Mouse (Mus musculus) neural tube, embryonic 12.5 days (tissue): ENCODE results near the gene Stat5b. TPM values are rescaled to one million over a fixed set of nuclear protein-coding genes. Genes with fewer than 3 reads are reported as not detected.

Source experiments
- ATAC-seq: fragments of 200-750 bp; cut with Nextera tagmentation; 2 replicates; pipeline ENCODE4 v1.8.0; 2017; ENCODE audit warnings: low read depth, mild to moderate bottlenecking, moderate TSS enrichment, moderate library complexity; ENCODE audit not compliant: low FRiP score
- H3K27ac ChIP-seq: fragments of 300-500 bp; sonication (generic); 2 replicates; pipeline ENCODE4 v1.5.1; 2016
- H3K27me3 ChIP-seq: fragments of 300-500 bp; sonication (generic); replicated peaks from 2 replicates; pipeline ENCODE4 v1.6.1; 2016; ENCODE audit warnings: mild to moderate bottlenecking
- H3K36me3 ChIP-seq: fragments of 300-500 bp; sonication (generic); 2 replicates; pipeline ENCODE4 v1.6.1; 2016; ENCODE audit warnings: mild to moderate bottlenecking
- H3K4me1 ChIP-seq: fragments of 300-500 bp; sonication (generic); 2 replicates; pipeline ENCODE4 v1.6.1; 2016
- H3K4me2 ChIP-seq: fragments of 300-500 bp; sonication (generic); replicated peaks from 2 replicates; pipeline ENCODE4 v1.6.1; 2016; ENCODE audit warnings: mild to moderate bottlenecking
- H3K4me3 ChIP-seq: fragments of 300-500 bp; sonication (generic); 2 replicates; pipeline ENCODE4 v1.5.1; 2016
- H3K9ac ChIP-seq: fragments of 300-500 bp; sonication (generic); 2 replicates; pipeline ENCODE4 v1.6.1; 2016; ENCODE audit warnings: mild to moderate bottlenecking
- H3K9me3 ChIP-seq: fragments of 300-500 bp; sonication (generic); 2 replicates; pipeline ENCODE4 v1.6.1; 2016; ENCODE audit warnings: mild to moderate bottlenecking
- whole genome bisulfite sequencing: fragments of 180-500 bp; shearing (Covaris S2); methylation state at CpG from one replicate; pipeline ENCODE4 v1.1.7; 2016; 5-methylcytosine and 5-hydroxymethylcytosine counted together
- polyA plus RNA-seq: library from polyadenylated mRNA; unstranded; fragments of >200 nt; fragmentation: Nextera tagmentation; extraction: Ambion mirVana; gene quantifications from 2 replicates; pipeline ENCODE4 v1.2.1, GENCODE M21; 2016

Gene Stat5b
- polyA plus RNA-seq, 1 experiment from 2014 or later: 19.6 TPM

DNA sequence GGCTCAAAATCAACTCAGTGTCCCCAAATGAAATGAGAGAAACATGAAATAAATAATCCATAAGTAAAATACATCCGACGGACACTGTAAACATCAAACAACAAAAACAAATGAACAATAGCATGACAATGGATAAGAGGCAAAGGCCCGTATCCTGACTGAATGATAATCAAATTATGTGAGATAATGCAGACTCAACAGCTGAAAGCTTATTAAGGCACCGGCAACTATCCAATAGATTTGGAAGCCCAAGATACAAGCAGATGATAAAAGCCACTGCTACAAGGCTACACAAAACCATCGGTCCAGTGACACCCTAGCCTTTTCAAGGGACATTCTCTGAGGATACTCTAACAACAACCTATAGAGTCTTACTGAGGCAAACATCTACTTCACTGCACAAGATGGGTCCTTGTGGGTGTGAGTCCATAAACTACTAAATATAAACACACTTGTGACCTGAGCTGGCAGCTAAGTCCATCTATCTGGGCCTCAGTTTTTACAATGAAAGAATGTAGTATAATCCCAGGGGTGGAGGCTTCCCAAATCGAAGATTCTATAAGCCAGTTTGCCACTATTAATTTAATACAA lies 1.6 kb downstream of the Stat5b start:
- 77% methylated on average over 6 of the region's 6 CpGs for WGBS
- ATAC-seq: no peak
- peak overlapping the region; percentile 93; the same call in 1 of the 2 replicates for H3K9ac ChIP-seq
- H3K4me3 ChIP-seq: peak overlapping the region; percentile 92; the same call in 1 of the 2 replicates
- no peaks in the 10 kb centered on the region for H3K27me3 ChIP-seq
- peaks cover 16% of the 10 kb centered on the region for H3K4me1 ChIP-seq
- no peak overlapping the region for H3K27ac ChIP-seq
- H3K9me3 ChIP-seq: no peaks in the 10 kb centered on the region
- H3K36me3 ChIP-seq: no peaks in the 10 kb centered on the region
- H3K4me2 ChIP-seq: peak overlapping the region; percentile 91

DNA sequence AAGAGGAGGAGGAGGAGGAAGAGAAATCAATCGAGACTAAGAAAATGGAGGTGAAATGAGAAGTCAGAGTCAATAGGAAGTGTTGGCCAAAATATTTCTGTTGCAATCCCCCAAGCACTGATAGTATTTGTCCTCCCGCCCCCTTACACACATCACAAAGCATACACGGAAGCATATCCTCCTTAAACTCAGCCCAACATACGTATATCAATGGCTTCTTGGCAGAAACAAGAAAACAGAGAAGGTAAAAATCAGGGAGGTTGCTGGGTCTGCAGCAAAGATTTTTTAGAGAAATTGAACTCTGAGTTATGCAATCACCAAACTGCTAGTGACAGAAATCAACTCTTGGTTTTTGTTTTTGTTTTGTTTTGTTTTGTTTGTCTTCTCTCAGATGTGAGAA lies 2.4 kb downstream of the Stat5b start:
- H3K36me3 ChIP-seq: no peaks in the 10 kb centered on the region
- ATAC-seq: no peak
- H3K4me2 ChIP-seq: no peak overlapping the region
- H3K4me3 ChIP-seq: no peak overlapping the region
- H3K27me3 ChIP-seq: no peaks in the 10 kb centered on the region
- WGBS: 81% methylated on average over 4 of the region's 4 CpGs
- no peak overlapping the region for H3K9ac ChIP-seq
- H3K4me1 ChIP-seq: peaks cover 16% of the 10 kb centered on the region
- H3K27ac ChIP-seq: no peak overlapping the region
- H3K9me3 ChIP-seq: no peaks in the 10 kb centered on the region

DNA sequence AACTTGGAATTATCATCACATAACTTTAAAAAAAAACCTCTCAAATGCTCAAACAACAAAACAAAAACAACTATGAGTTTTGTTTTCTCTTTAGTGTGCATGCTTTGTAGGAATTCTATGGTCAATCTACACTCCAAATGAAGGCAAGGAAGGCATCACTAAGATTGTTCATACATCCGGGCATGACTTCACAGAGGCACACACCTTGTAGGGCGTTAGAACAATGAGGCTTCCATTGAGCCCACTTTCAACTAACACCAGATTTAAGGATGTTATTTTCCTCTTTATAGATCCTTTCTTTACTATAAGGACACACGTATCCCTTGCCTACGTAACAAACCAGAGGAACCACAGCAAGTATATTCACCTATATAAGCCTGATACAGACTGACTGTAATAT lies 3.0 kb downstream of the Stat5b start:
- 89% methylated on average over 4 of the region's 4 CpGs for WGBS
- no peak for ATAC-seq
- no peaks in the 10 kb centered on the region for H3K27me3 ChIP-seq

DNA sequence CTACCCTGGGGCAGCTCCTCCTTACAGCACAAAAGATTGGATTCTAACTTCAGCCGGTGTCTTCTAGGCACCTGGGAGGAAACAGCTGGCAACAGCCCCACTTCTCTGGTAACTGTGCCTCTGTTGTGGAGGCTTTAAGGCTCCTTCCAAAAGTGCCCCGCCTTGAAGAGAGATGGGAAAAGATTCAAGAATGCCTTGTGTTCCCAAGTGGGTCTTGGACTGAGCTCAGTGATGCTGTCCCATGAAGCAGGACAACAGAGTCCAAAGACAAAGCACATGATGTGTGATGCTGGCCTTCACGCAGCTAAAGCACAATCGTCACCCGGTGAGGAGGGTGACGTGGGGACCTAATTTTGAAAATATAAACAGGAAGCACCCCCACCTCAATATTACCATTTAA lies 4.7 kb downstream of the Stat5b start:
- Histone ChIP-seq H3K4me2 (no peak overlapping the region), H3K4me3 (no peak overlapping the region), H3K27ac (no peak overlapping the region), H3K4me1 (peaks cover 11% of the 10 kb centered on the region), H3K9ac (no peak overlapping the region), H3K9me3 (no peaks in the 10 kb centered on the region), H3K36me3 (no peaks in the 10 kb centered on the region), H3K27me3 (no peaks in the 10 kb centered on the region)
- 90% methylated on average over 6 of the region's 6 CpGs for WGBS
- ATAC-seq: no peak

More for the DNA sequence above, 3.0 kb downstream of the Stat5b start:
- Histone ChIP-seq H3K36me3 (no peaks in the 10 kb centered on the region), H3K4me3 (no peak overlapping the region), H3K9ac (no peak overlapping the region), H3K27ac (no peak overlapping the region), H3K4me2 (no peak overlapping the region), H3K9me3 (no peaks in the 10 kb centered on the region), H3K4me1 (peaks cover 16% of the 10 kb centered on the region)

DNA sequence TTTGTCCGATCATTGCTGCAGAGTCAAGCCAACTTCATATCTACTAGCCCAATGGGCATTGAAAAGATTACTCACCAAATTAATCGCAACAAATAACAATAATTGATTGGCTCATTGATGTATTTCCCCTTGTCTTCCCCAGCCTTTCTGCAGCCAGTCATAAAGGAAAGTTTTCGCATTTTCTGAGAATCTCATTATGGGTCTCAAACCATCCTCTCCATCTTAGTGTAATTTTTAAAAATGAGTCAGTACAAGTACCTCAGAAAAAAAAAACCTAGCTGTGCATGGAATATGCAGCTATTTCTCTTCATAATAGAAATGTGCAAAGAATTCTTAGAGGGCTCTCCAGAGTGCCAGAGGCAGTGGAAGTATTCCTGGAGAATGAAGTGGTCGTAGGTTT lies 6.4 kb downstream of the Stat5b start:
- H3K27ac ChIP-seq: no peak overlapping the region
- WGBS: 88% methylated on average over 4 of the region's 4 CpGs
- no peak for ATAC-seq
- no peak overlapping the region for H3K4me2 ChIP-seq
- no peak overlapping the region for H3K9ac ChIP-seq
- H3K36me3 ChIP-seq: no peaks in the 10 kb centered on the region
- no peaks in the 10 kb centered on the region for H3K27me3 ChIP-seq
- H3K4me1 ChIP-seq: peaks cover 4% of the 10 kb centered on the region
- H3K4me3 ChIP-seq: no peak overlapping the region
- H3K9me3 ChIP-seq: no peaks in the 10 kb centered on the region

DNA sequence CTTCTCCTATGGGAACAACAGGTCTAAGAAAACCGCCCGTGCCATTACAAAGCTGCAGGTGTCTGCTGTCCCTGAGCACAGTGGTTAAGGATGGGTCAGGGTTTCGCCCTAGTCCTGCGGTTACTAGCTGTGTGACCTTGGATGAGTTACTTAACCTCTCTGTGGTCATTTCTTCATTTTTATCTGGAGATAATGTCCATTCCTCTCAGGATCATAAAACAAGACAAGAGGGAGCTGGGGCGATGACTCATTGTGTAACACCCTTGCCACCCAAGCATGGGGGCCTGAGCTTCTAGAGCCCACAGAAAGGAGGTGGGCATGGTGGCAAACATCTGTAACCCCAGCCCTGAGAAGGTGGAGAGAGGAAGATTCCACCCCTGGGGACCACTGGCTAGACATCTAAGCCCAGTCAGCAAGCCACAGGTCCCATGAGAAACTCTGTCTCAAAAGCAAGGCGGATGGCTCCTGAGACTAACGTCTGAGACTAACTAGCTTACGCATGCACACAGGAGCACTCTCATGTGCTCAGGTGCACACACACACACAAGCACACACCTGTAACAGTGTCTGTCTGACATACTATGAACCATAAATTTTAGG lies 7.4 kb downstream of the Stat5b start:
- Histone ChIP-seq H3K9ac (no peak overlapping the region), H3K4me3 (no peak overlapping the region), H3K4me1 (no peaks in the 10 kb centered on the region), H3K27ac (no peak overlapping the region), H3K4me2 (no peak overlapping the region), H3K9me3 (no peaks in the 10 kb centered on the region), H3K36me3 (no peaks in the 10 kb centered on the region), H3K27me3 (no peaks in the 10 kb centered on the region)
- WGBS: 97% methylated on average over 8 of the region's 8 CpGs
- ATAC-seq: no peak

DNA sequence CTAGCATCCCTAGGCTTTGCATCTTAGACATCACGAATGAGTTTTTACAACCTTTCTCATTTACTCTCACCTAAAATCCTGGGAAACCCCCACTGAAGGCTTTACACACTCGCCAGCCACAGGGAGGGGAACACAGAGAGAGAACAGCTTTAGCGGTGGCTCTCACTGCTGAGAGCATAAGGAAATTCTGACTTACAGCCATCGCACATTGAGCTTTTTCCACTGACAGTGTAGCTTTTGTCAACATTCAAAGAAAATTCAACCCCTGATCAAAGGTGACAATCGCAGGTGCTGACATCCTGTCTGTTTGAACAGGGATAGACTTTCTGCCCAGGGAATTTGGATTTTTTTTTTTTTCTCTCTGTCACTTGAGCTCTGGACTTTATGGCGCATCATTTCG lies 8.5 kb downstream of the Stat5b start:
- Histone ChIP-seq H3K4me2 (no peak overlapping the region), H3K36me3 (no peaks in the 10 kb centered on the region), H3K9me3 (0 out of 2 replicates have a peak, but pooled peaks cover 3% of the 10 kb centered on the region), H3K9ac (no peak overlapping the region), H3K27me3 (no peaks in the 10 kb centered on the region), H3K4me3 (no peak overlapping the region), H3K27ac (no peak overlapping the region), H3K4me1 (no peaks in the 10 kb centered on the region)
- ATAC-seq: no peak
- WGBS: 84% methylated on average over 7 of the region's 7 CpGs

DNA sequence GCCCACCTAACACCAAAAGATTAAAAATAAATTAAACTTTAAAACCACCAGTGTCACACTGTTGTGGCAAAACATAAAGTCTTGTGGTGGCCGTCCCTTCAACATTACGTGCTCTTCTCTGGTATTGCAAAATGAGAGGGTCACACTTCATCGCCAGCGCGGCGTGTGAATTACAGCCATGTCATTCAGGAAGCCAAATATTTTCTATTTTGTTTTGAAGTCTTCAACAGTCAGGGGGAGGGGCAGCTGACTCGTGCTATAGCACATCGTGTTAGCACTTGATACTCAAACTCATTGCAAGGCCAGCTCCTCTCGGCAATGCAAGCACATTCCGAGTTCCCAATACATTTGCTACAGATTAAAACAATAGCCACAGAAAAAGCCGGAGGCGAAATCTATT lies 9.7 kb downstream of the Stat5b start:
- H3K9me3 ChIP-seq: 0 out of 2 replicates have a peak, but pooled peaks cover 3% of the 10 kb centered on the region
- H3K27me3 ChIP-seq: no peaks in the 10 kb centered on the region
- 73% methylated on average over 12 of the region's 12 CpGs for WGBS
- no peak overlapping the region for H3K4me2 ChIP-seq
- ATAC-seq: no peak
- no peaks in the 10 kb centered on the region for H3K36me3 ChIP-seq
- no peak overlapping the region for H3K4me3 ChIP-seq
- no peak overlapping the region for H3K27ac ChIP-seq
- H3K4me1 ChIP-seq: no peaks in the 10 kb centered on the region
- H3K9ac ChIP-seq: no peak overlapping the region

DNA sequence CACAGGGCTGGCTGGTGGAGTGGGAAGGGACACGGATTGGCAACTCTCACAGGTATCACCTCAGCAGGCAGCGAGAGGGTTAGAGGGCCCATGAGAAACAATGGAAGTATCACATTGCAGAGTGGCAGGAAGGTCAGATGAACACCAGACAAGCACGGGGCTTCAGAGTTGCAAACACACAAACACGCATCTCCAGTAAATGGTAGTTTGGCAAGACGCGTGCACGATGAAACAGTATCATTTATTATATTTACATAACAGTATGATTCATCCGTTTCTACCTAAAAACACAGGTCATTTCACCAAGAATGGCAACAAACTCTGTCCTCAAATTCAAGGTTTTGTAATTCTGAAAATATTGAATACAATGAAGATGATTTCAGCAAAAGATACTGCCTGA lies 11.0 kb downstream of the Stat5b start:
- Histone ChIP-seq H3K27me3 (no peaks in the 10 kb centered on the region), H3K27ac (no peak overlapping the region), H3K4me3 (no peak overlapping the region), H3K4me1 (no peaks in the 10 kb centered on the region), H3K9ac (no peak overlapping the region), H3K4me2 (no peak overlapping the region), H3K36me3 (no peaks in the 10 kb centered on the region), H3K9me3 (0 out of 2 replicates have a peak, but pooled peaks cover 3% of the 10 kb centered on the region)
- ATAC-seq: no peak
- WGBS: 81% methylated on average over 8 of the region's 8 CpGs

DNA sequence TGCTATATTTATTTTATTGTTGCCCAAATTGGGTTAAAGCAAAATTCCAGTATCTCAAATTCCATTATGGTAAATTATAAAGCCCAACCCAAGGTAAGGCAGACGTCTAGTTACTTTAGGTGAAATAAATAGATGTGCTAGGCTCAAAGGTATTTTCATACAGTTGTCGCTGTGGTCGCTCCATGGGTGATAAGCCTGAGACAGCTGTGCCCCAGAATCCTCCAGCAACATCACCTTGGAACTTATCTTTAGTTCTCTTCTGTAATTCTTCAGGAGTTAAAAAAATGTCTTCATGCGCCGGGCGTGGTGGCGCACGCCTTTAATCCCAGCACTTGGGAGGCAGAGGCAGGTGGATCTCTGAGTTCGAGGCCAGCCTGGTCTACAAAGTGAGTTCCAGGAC lies 11.6 kb downstream of the Stat5b start:
- Histone ChIP-seq H3K36me3 (no peaks in the 10 kb centered on the region), H3K27ac (no peak overlapping the region), H3K4me1 (no peaks in the 10 kb centered on the region), H3K9ac (no peak overlapping the region), H3K9me3 (0 out of 2 replicates have a peak, but pooled peaks cover 3% of the 10 kb centered on the region), H3K4me3 (no peak overlapping the region), H3K27me3 (no peaks in the 10 kb centered on the region), H3K4me2 (no peak overlapping the region)
- WGBS: 93% methylated on average over 9 of the region's 9 CpGs
- no peak for ATAC-seq

DNA sequence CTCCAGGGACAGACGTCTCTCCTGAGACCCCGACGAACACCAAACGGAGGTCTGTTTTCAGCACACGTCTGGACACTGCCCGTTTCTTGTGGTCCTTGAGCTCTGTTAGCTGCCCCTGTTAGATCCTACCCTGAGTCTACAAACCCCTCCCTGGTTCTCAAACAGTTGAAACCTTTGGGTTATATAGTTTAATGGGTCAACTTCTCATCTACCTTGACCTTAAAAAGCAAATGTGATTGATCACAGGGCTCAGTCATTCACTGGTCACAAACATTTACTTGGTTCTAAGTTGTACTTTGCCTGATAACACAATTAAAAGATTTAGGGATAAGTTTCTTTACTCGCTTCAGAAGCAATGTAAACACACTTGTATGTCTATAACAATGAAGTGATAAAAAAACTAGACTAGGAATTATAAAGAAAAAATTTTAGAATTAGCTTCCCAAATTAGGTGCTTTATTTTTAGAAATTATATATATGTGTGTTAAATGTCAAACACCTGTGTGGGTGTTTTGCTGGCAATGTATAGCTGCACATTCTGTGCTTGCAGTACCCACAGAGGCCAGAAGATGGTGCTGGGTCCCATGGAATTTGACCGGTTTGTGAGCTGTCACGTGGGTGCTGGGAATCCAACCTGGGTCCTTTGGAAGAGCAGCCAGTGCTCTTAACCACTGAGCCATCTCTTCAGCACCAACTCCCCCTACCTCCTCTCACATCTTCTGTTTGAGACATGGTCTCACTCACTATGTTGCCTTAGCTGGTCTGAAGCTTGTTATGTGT lies 13.4 kb downstream of the Stat5b start:
- no peak overlapping the region for H3K9ac ChIP-seq
- 80% methylated on average over 9 of the region's 9 CpGs for WGBS
- 0 out of 2 replicates have a peak, but pooled peaks cover 3% of the 10 kb centered on the region for H3K9me3 ChIP-seq
- no peak for ATAC-seq
- H3K27ac ChIP-seq: no peak overlapping the region
- H3K27me3 ChIP-seq: no peaks in the 10 kb centered on the region
- 0 out of 2 replicates have a peak, but pooled peaks cover 4% of the 10 kb centered on the region for H3K4me1 ChIP-seq
- H3K4me2 ChIP-seq: no peak overlapping the region
- no peaks in the 10 kb centered on the region for H3K36me3 ChIP-seq
- H3K4me3 ChIP-seq: no peak overlapping the region

DNA sequence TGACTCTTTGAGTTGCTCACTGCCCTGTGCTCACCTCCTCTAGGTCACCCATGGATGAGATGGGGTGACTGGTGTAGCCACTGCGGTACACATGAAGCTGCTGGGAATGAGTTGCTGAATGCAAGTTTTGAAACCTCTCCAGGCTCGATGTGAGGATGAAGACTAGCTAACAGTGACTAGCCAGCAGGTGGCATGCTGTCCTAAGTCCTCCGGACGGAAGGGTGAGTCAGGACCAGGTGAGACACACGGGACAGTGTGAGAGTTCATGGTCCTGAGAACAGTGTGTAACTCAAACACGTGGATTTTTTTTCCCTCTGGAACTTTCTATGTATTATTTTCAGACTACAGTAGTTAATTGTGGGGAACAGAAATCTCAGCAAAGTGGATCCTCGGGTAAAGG lies 17.1 kb downstream of the Stat5b start:
- 74% methylated on average over 7 of the region's 7 CpGs for WGBS
- 0 out of 2 replicates have a peak, but pooled peaks cover 4% of the 10 kb centered on the region for H3K4me1 ChIP-seq
- H3K27me3 ChIP-seq: no peaks in the 10 kb centered on the region
- H3K9ac ChIP-seq: no peak overlapping the region
- H3K4me2 ChIP-seq: no peak overlapping the region
- ATAC-seq: no peak
- H3K27ac ChIP-seq: no peak overlapping the region
- H3K4me3 ChIP-seq: no peak overlapping the region
- H3K36me3 ChIP-seq: no peaks in the 10 kb centered on the region
- H3K9me3 ChIP-seq: 0 out of 2 replicates have a peak, but pooled peaks cover 3% of the 10 kb centered on the region
